In genomic region chr11:50252166-50252565, GRCm38 (mm10) we compare ENCODE assay signal across 1 mouse cellular context.
TF ChIP-seq lines count a peak whose summit lies in the region.

No protein-coding gene starts in this region.

TF ChIP-seq in myocyte, 11 proteins besides CTCF, POLR2A, EP300 and RAD21 (continued from another document):
- TF ChIP-seq CEBPB (IDR thresholded peaks at IDR 0.05; ENCODE audit: insufficient read depth, poor library complexity, severe bottlenecking), result no peak
- no peak for TF ChIP-seq SRF (IDR thresholded peaks at IDR 0.05; ENCODE audit: control insufficient read depth, insufficient read length, low read depth)
- no peak for TF ChIP-seq USF1 (IDR thresholded peaks at IDR 0.05; ENCODE audit: low read depth)
- TF ChIP-seq MAX (IDR thresholded peaks at IDR 0.05; ENCODE audit: low read depth), result no peak
- TF ChIP-seq POLR2AphosphoS2 (IDR thresholded peaks at IDR 0.05; ENCODE audit: insufficient read length, low read depth), result no peak
- no peak for TF ChIP-seq TCF12 (IDR thresholded peaks at IDR 0.05; ENCODE audit: insufficient read depth, poor library complexity, severe bottlenecking)
- no peak for TF ChIP-seq MYOD1 (IDR thresholded peaks at IDR 0.05; ENCODE audit: control insufficient read depth in 1 of 3, insufficient read length in 2 of 3, low read depth in 2 of 3)
- TF ChIP-seq REST (IDR thresholded peaks at IDR 0.05; ENCODE audit: insufficient read depth, insufficient read length), result no peak
